8 mouse cellular contexts compared by ENCODE assay signal in the genomic region with DNA sequence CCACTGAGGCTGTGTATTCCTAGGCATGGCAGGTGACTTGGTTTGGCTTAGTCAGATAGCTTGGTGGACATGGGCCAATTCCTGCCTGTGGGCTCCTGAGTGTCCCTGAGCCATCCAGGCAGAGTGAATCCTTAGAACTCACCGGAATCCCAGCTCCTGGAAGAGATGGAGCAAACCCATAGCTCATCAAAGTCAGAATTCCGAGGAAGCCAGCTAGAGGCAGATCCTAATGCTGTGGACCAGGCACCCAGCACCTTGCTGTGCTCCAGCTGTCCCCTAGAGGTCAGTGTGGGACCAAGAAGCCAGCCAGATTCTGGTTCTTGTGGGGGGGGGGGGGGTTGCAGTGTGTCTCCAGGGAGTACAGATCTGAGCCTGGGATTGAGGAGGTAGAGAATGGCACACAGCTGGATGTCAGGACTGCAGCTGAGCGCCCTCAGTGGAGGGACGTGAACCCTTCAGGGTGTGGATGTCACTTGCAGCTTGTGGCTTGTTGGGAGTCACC. TPM values are rescaled to one million over a fixed set of nuclear protein-coding genes. Genes with fewer than 3 reads are reported as not detected.
A peak's percentile ranks its signal among the peaks of the same experiment; 100 is the strongest.
DNase-seq lines count a peak whose midpoint lies in the region; ATAC-seq lines count a peak whose summit lies in the region.

No protein-coding gene starts in this region.

- peak; percentile 82 for DNase-seq in intestine, embryonic 14.5 days (ENCODE audit: low spot score)
- DNase-seq in adrenal gland, postnatal 36 days: peak; percentile 73 to 80
- DNase-seq in hindbrain, embryonic 11.5 days (ENCODE audit: low spot score): peak; percentile 76
- peak; percentile 74 to 76 for DNase-seq in left cerebral cortex, adult 18-20 months (ENCODE audit: low spot score in 2 of 2)
- DNase-seq in spleen, postnatal 14 days (ENCODE audit: low spot score in 2 of 2): peak; percentile 27 to 41

- H3K36me3 ChIP-seq in intestine, embryonic 14.5 days (ENCODE audit: control insufficient read depth, insufficient read depth, low read length): no peaks in the 10 kb centered on the region
- H3K36me3 ChIP-seq in intestine, embryonic 15.5 days: no peaks in the 10 kb centered on the region
- H3K36me3 ChIP-seq in embryonic facial prominence, embryonic 15.5 days: no peaks in the 10 kb centered on the region
- no peaks in the 10 kb centered on the region for H3K36me3 ChIP-seq in hindbrain, embryonic 11.5 days (ENCODE audit: control insufficient read depth, insufficient read depth, low read length)
- peaks cover 27% of the 10 kb centered on the region for H3K36me3 ChIP-seq in midbrain, embryonic 13.5 days

- no peaks in the 10 kb centered on the region for H3K9me3 ChIP-seq in intestine, embryonic 14.5 days (ENCODE audit: control insufficient read depth, low read length)
- no peaks in the 10 kb centered on the region for H3K9me3 ChIP-seq in intestine, embryonic 15.5 days
- no peaks in the 10 kb centered on the region for H3K9me3 ChIP-seq in embryonic facial prominence, embryonic 15.5 days (replicated peaks)
- no peaks in the 10 kb centered on the region for H3K9me3 ChIP-seq in hindbrain, embryonic 11.5 days (ENCODE audit: control insufficient read depth, low read length)
- no peaks in the 10 kb centered on the region for H3K9me3 ChIP-seq in midbrain, embryonic 13.5 days

- H3K9ac ChIP-seq in intestine, embryonic 14.5 days (ENCODE audit: low read length): no peak overlapping the region
- H3K9ac ChIP-seq in intestine, embryonic 15.5 days: no peak overlapping the region
- no peak overlapping the region for H3K9ac ChIP-seq in embryonic facial prominence, embryonic 15.5 days
- no peak overlapping the region for H3K9ac ChIP-seq in hindbrain, embryonic 11.5 days (ENCODE audit: low read depth, low read length)
- no peak overlapping the region for H3K9ac ChIP-seq in midbrain, embryonic 13.5 days (replicated peaks)

- H3K27me3 ChIP-seq in intestine, embryonic 14.5 days (replicated peaks; ENCODE audit: control insufficient read depth, insufficient read depth, low read length): no peaks in the 10 kb centered on the region
- H3K27me3 ChIP-seq in intestine, embryonic 15.5 days (replicated peaks): no peaks in the 10 kb centered on the region
- H3K27me3 ChIP-seq in embryonic facial prominence, embryonic 15.5 days: no peaks in the 10 kb centered on the region
- no peaks in the 10 kb centered on the region for H3K27me3 ChIP-seq in hindbrain, embryonic 11.5 days (ENCODE audit: control insufficient read depth, insufficient read depth, low read length)
- no peaks in the 10 kb centered on the region for H3K27me3 ChIP-seq in midbrain, embryonic 13.5 days

- no peak overlapping the region for H3K27ac ChIP-seq in intestine, embryonic 14.5 days (ENCODE audit: low read depth)
- no peak overlapping the region for H3K27ac ChIP-seq in intestine, embryonic 15.5 days
- H3K27ac ChIP-seq in embryonic facial prominence, embryonic 15.5 days (replicated peaks): no peak overlapping the region
- no peak overlapping the region for H3K27ac ChIP-seq in hindbrain, embryonic 11.5 days (ENCODE audit: low read depth, low read length)
- H3K27ac ChIP-seq in midbrain, embryonic 13.5 days: no peak overlapping the region

- ATAC-seq in intestine, embryonic 14.5 days (replicated peaks; ENCODE audit: low FRiP score, low TSS enrichment, low read depth): no peak
- no peak for ATAC-seq in intestine, embryonic 15.5 days
- ATAC-seq in embryonic facial prominence, embryonic 15.5 days (ENCODE audit: insufficient number of reproducible peaks, low FRiP score, low TSS enrichment, low read depth): 0 out of 2 replicates have a peak, but pooled peaks have one; percentile 43
- no peak for ATAC-seq in hindbrain, embryonic 11.5 days (ENCODE audit: low FRiP score)
- ATAC-seq in midbrain, embryonic 13.5 days: peak; percentile 43; the same call in 1 of the 2 replicates

- WGBS in intestine, embryonic 14.5 days: 20% methylated on average over 4 of the region's 4 CpGs
- WGBS in intestine, embryonic 15.5 days: 20% methylated on average over 4 of the region's 4 CpGs
- 20% methylated on average over 4 of the region's 4 CpGs for WGBS in embryonic facial prominence, embryonic 15.5 days
- 27% methylated on average over 4 of the region's 4 CpGs for WGBS in hindbrain, embryonic 11.5 days
- WGBS in midbrain, embryonic 13.5 days: 17% methylated on average over 4 of the region's 4 CpGs

- no peaks in the 10 kb centered on the region for H3K4me1 ChIP-seq in intestine, embryonic 14.5 days (replicated peaks; ENCODE audit: control insufficient read depth, insufficient read depth, low read length)
- no peaks in the 10 kb centered on the region for H3K4me1 ChIP-seq in intestine, embryonic 15.5 days (replicated peaks)
- H3K4me1 ChIP-seq in embryonic facial prominence, embryonic 15.5 days: no peaks in the 10 kb centered on the region
- H3K4me1 ChIP-seq in hindbrain, embryonic 11.5 days (replicated peaks; ENCODE audit: control insufficient read depth, insufficient read depth, low read length): 0 out of 2 replicates have a peak, but pooled peaks cover 2% of the 10 kb centered on the region
- H3K4me1 ChIP-seq in midbrain, embryonic 13.5 days (replicated peaks): no peaks in the 10 kb centered on the region

- H3K4me3 ChIP-seq in intestine, embryonic 14.5 days (ENCODE audit: low read depth, low read length): no peak overlapping the region
- H3K4me3 ChIP-seq in intestine, embryonic 15.5 days (replicated peaks): no peak overlapping the region
- H3K4me3 ChIP-seq in embryonic facial prominence, embryonic 15.5 days (replicated peaks): no peak overlapping the region
- H3K4me3 ChIP-seq in hindbrain, embryonic 11.5 days (ENCODE audit: low read depth, low read length): no peak overlapping the region
- H3K4me3 ChIP-seq in midbrain, embryonic 13.5 days (replicated peaks): no peak overlapping the region

- H3K4me2 ChIP-seq in intestine, embryonic 14.5 days (ENCODE audit: low read length): no peak overlapping the region
- H3K4me2 ChIP-seq in intestine, embryonic 15.5 days (replicated peaks): no peak overlapping the region
- H3K4me2 ChIP-seq in embryonic facial prominence, embryonic 15.5 days (replicated peaks): no peak overlapping the region
- no peak overlapping the region for H3K4me2 ChIP-seq in hindbrain, embryonic 11.5 days (replicated peaks; ENCODE audit: low read depth, low read length)
- H3K4me2 ChIP-seq in midbrain, embryonic 13.5 days (replicated peaks): no peak overlapping the region

RNA-seq across cellular contexts. Expression of a gene that starts 33.8 kb away (rescaled TPM):
- polyA plus RNA-seq in intestine, embryonic 14.5 days (2014; fragmentation: Nextera tagmentation; extraction: Ambion mirVana): 1.5 TPM in 2 replicates
- polyA plus RNA-seq in intestine, embryonic 15.5 days (2015; fragmentation: Nextera tagmentation; extraction: Ambion mirVana): 1.7 and 1.8 TPM in 2 replicates
- 1 to 10 TPM; 2.4 to 2.7 TPM for total RNA-seq in adrenal gland, postnatal 36 days (2021)
- 5.4 and 6.0 TPM in 2 replicates for polyA plus RNA-seq in embryonic facial prominence, embryonic 15.5 days (2015; fragmentation: Nextera tagmentation; extraction: Ambion mirVana)
- polyA plus RNA-seq in hindbrain, embryonic 11.5 days (2014; fragmentation: Nextera tagmentation; extraction: Ambion mirVana): 11.5 and 11.6 TPM in 2 replicates
- total RNA-seq in left cerebral cortex, adult 18-20 months (2021): 100 to 1,000 TPM; 234 to 237 TPM
- 21.8 and 22.2 TPM in 2 replicates for polyA plus RNA-seq in midbrain, embryonic 13.5 days (2015; fragmentation: Nextera tagmentation; extraction: Ambion mirVana)

Comparison
In these comparisons a context has a peak if more than half of its experiments do, and no peak if none do; other contexts are left out.
1. ATAC-seq: peak in embryonic facial prominence, embryonic 15.5 days (single experiment) and midbrain, embryonic 13.5 days (single experiment); none in intestine, embryonic 14.5 days (single experiment), intestine, embryonic 15.5 days (single experiment) and hindbrain, embryonic 11.5 days (single experiment).
2. Peak in every context shown above with its lines, with median percentiles within 50 percentile points of each other: DNase-seq.